Mouse (Mus musculus) CH12.LX (cell line): ENCODE results near the gene Pakap. TPM values are rescaled to one million over a fixed set of nuclear protein-coding genes. Genes with fewer than 3 reads are reported as not detected.

Source experiments
- DNase-seq: peaks from one replicate; pipeline ENCODE4 v3.0.0-alpha.2; 2013; ENCODE audit errors: extremely low read depth
- H3K27ac ChIP-seq: 2 replicates; pipeline ENCODE4 v1.5.1; 2012; ENCODE audit warnings: low read depth, mild to moderate bottlenecking, control low read depth, moderate library complexity; ENCODE audit not compliant: insufficient read depth
- H3K27me3 ChIP-seq: replicated peaks from 2 replicates; pipeline ENCODE3; 2012; ENCODE audit warnings: inconsistent platforms
- H3K36me3 ChIP-seq, 2 experiments: replicated peaks in 1 of 2; 2 replicates each; pipeline versions ENCODE3 to v1.6.1; 2012; ENCODE audit warnings: inconsistent platforms in 1 of 2, low read length in 1 of 2, mild to moderate bottlenecking in 1 of 2, mixed read lengths in 1 of 2, moderate library complexity in 1 of 2; ENCODE audit not compliant: control insufficient read depth in 1 of 2, insufficient read depth in 1 of 2
- H3K4me1 ChIP-seq, 2 experiments: 2 replicates each; pipeline ENCODE4 v1.6.1; 2012; ENCODE audit warnings: inconsistent platforms in 1 of 2, moderate library complexity in 1 of 2; ENCODE audit not compliant: insufficient read depth in 2 of 2, control insufficient read depth in 1 of 2
- H3K4me2 ChIP-seq: 2 replicates; pipeline ENCODE4 v1.6.1; 2012; ENCODE audit warnings: low read depth, mild to moderate bottlenecking, control low read depth; ENCODE audit not compliant: poor library complexity, insufficient read depth, severe bottlenecking
- H3K4me3 ChIP-seq, 3 experiments: fragments of 150-350 bp in 1 of 3; sonication (generic) in 1 of 3; replicated peaks in 1 of 3; 2 replicates each; pipeline versions ENCODE3 to v1.5.1; 2011 to 2012; ENCODE audit warnings: low read depth in 2 of 3, low read length in 2 of 3, mild to moderate bottlenecking in 2 of 3, moderate library complexity in 2 of 3, control low read depth in 1 of 3, improper control_type of control experiment in 1 of 3, inconsistent platforms in 1 of 3, mixed read lengths in 1 of 3; ENCODE audit not compliant: poor library complexity in 1 of 3
- H3K79me2 ChIP-seq: replicated peaks from 2 replicates; pipeline ENCODE4 v1.6.1; 2012; ENCODE audit warnings: mild to moderate bottlenecking, moderate library complexity; ENCODE audit not compliant: control insufficient read depth, poor library complexity, insufficient read depth, severe bottlenecking; ENCODE audit errors: extremely low read depth
- H3K9ac ChIP-seq: 2 replicates; pipeline ENCODE4 v1.6.1; 2012; ENCODE audit warnings: low read depth, mild to moderate bottlenecking, control low read depth, moderate library complexity; ENCODE audit not compliant: insufficient read depth
- H3K9me3 ChIP-seq: replicated peaks from 2 replicates; pipeline ENCODE3; 2012; ENCODE audit warnings: low read length, inconsistent platforms, mixed read lengths
- BHLHE40 ChIP-seq: IDR thresholded peaks from 2 replicates; pipeline ENCODE4 v1.6.1; 2011; ENCODE audit warnings: mild to moderate bottlenecking, low read depth, low read length, improper control_type of control experiment
- CHD1 ChIP-seq: IDR thresholded peaks from 2 replicates; pipeline ENCODE4 v1.6.1; 2012; ENCODE audit warnings: low read depth, low read length, improper control_type of control experiment, inconsistent platforms
- E2F4 ChIP-seq: IDR thresholded peaks from 2 replicates; pipeline ENCODE4 v1.6.1; 2011; ENCODE audit warnings: low read depth, low read length, improper control_type of control experiment; ENCODE audit not compliant: insufficient replicate concordance
- ELF1 ChIP-seq: IDR thresholded peaks from 2 replicates; pipeline ENCODE4 v1.6.1; 2014; ENCODE audit warnings: low read depth, mild to moderate bottlenecking, inconsistent platforms, low read length, improper control_type of control experiment
- EP300 ChIP-seq: IDR thresholded peaks from 2 replicates; pipeline ENCODE4 v1.6.1; 2011; ENCODE audit warnings: low read length, improper control_type of control experiment
- ETS1 ChIP-seq: conservative IDR thresholded peaks from 2 replicates; pipeline ENCODE4 v1.6.1; 2012; ENCODE audit warnings: low read depth, mild to moderate bottlenecking, inconsistent platforms, low read length, improper control_type of control experiment, moderate library complexity
- GABPA ChIP-seq: IDR thresholded peaks from 2 replicates; pipeline ENCODE4 v1.6.1; 2012; ENCODE audit warnings: low read depth, low read length, improper control_type of control experiment, inconsistent platforms; ENCODE audit not compliant: insufficient replicate concordance
- IRF4 ChIP-seq: IDR thresholded peaks from 2 replicates; pipeline ENCODE4 v1.6.1; 2014; ENCODE audit warnings: low read depth, mild to moderate bottlenecking, inconsistent platforms, low read length, improper control_type of control experiment
- MAZ ChIP-seq: IDR thresholded peaks from 2 replicates; pipeline ENCODE4 v1.6.1; 2012; ENCODE audit warnings: low read depth, mild to moderate bottlenecking, inconsistent platforms, low read length, improper control_type of control experiment, moderate library complexity
- MEF2A ChIP-seq: IDR thresholded peaks from 2 replicates; pipeline ENCODE4 v1.6.1; 2014; ENCODE audit warnings: low read depth, mild to moderate bottlenecking, inconsistent platforms, low read length, improper control_type of control experiment, borderline replicate concordance
- NRF1 ChIP-seq: IDR thresholded peaks from 2 replicates; pipeline ENCODE4 v1.6.1; 2014; ENCODE audit warnings: low read depth, mild to moderate bottlenecking, inconsistent platforms, low read length, improper control_type of control experiment, moderate library complexity
- PAX5 ChIP-seq: IDR thresholded peaks from 2 replicates; pipeline ENCODE4 v1.6.1; 2012; ENCODE audit warnings: low read length, inconsistent platforms, mixed read lengths
- POLR2A ChIP-seq: IDR thresholded peaks from 2 replicates; pipeline ENCODE4 v1.6.1; 2011; ENCODE audit warnings: low read depth, mild to moderate bottlenecking, improper control_type of control experiment, low read length
- RCOR1 ChIP-seq: conservative IDR thresholded peaks from 2 replicates; pipeline ENCODE4 v1.6.1; 2012; ENCODE audit warnings: low read depth, mild to moderate bottlenecking, inconsistent platforms, low read length, improper control_type of control experiment
- SMC3 ChIP-seq: IDR thresholded peaks from 2 replicates; pipeline ENCODE4 v1.6.1; 2011; ENCODE audit warnings: low read depth, low read length, improper control_type of control experiment
- UBTF ChIP-seq: IDR thresholded peaks from 2 replicates; pipeline ENCODE4 v1.6.1; 2012; ENCODE audit warnings: low read depth, mild to moderate bottlenecking, inconsistent platforms, low read length, improper control_type of control experiment, moderate library complexity
- USF1 ChIP-seq: IDR thresholded peaks from 2 replicates; pipeline ENCODE4 v1.6.1; 2014; ENCODE audit warnings: low read depth, mild to moderate bottlenecking, inconsistent platforms, low read length, improper control_type of control experiment
- USF2 ChIP-seq: conservative IDR thresholded peaks from 2 replicates; pipeline ENCODE4 v1.6.1; 2011; ENCODE audit warnings: low read depth, low read length, improper control_type of control experiment
- ZC3H11A ChIP-seq: IDR thresholded peaks from 2 replicates; pipeline ENCODE4 v1.6.1; 2012; ENCODE audit warnings: low read depth, mild to moderate bottlenecking, inconsistent platforms, low read length, improper control_type of control experiment
- ZMIZ1 ChIP-seq: IDR thresholded peaks from 2 replicates; pipeline ENCODE4 v1.6.1; 2012; ENCODE audit warnings: low read depth, mild to moderate bottlenecking, inconsistent platforms, low read length, improper control_type of control experiment
- dilution Hi-C: fragments of 300-500 bp; cut with MboI; formaldehyde crosslinking; loops from 2 replicates; pipeline ENCODE4 v1.14.3; 2020; ENCODE audit warnings: low sequenced_read_pairs; ENCODE audit not compliant: extremely low pct_unique_long_range_greater_than_20kb, extremely low pct_ligation_motif_present
- in situ Hi-C: fragments of 300-500 bp; cut with MboI; formaldehyde crosslinking; loops from 3 replicates; pipeline ENCODE4 v1.14.3; 2019; ENCODE audit warnings: low sequenced_read_pairs, low pct_ligation_motif_present, low pct_unique_long_range_greater_than_20kb, mixed read lengths
- polyA plus RNA-seq: library from polyadenylated mRNA; unstranded; fragments of >175 nt; gene quantifications from 2 replicates; pipeline ENCODE4 v1.2.1, GENCODE M21; 2012; ENCODE audit warnings: low read depth; ENCODE audit not compliant: insufficient read length
- total RNA-seq, 2 experiments: library from RNA; depleted of rRNA; stranded (reverse); fragments of 300-350 nt in 1 of 2; fragments of >200 nt in 1 of 2; gene quantifications; 2 replicates each; pipeline ENCODE4 v1.2.3; 2012 to 2014

Pakap gene
- total and polyA plus RNA-seq, 3 experiments = 0.08 to 0.14 TPM; not detected in 1

DNA sequence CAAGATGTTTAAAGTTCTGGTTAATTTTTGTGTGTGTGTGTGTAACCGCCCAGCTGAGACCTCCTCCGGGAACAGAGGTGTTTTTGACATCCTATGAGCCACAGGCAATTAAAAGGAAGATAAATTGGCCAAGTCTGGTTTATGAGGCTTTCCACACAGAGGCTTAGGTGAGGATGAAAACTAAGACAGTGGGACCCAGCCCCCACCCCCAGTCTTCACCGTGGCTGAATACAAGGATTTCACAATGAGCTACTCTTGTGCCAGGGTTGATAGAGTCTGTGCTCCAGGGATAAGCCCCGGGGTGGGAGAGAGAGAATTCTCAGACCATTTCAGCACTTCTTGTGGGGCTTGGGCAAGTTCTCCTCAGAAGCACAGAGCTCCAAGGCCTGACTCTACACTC is 183.1 kb downstream of the Pakap start:
- dilution Hi-C loops = no loop called here
- TF ChIP-seq PAX5 (no peak), CHD1 (no peak), BHLHE40 (no peak), GABPA (no peak), ZC3H11A (no peak), USF1 (no peak), E2F4 (no peak), IRF4 (no peak), SMC3 (no peak), ELF1 (no peak), MAZ (no peak), RCOR1 (no peak)
- DNase-seq = no peak
- H3K79me2 ChIP-seq = no peaks in the 10 kb centered on the region
- peaks cover 2 to 15% of the 10 kb centered on the region in 2 experiments; a peak in 2 of 4 replicates for H3K4me1 ChIP-seq
- in situ Hi-C loops = no loop called here
- no peaks in the 10 kb centered on the region for H3K27me3 ChIP-seq
- no peak overlapping the region for H3K27ac ChIP-seq
- peaks cover under 1% of the 10 kb centered on the region for H3K9me3 ChIP-seq
- no peak overlapping the region for H3K4me3 ChIP-seq
- no peak overlapping the region for H3K9ac ChIP-seq
- no peaks in the 10 kb centered on the region for H3K36me3 ChIP-seq
- H3K4me2 ChIP-seq = no peak overlapping the region

DNA sequence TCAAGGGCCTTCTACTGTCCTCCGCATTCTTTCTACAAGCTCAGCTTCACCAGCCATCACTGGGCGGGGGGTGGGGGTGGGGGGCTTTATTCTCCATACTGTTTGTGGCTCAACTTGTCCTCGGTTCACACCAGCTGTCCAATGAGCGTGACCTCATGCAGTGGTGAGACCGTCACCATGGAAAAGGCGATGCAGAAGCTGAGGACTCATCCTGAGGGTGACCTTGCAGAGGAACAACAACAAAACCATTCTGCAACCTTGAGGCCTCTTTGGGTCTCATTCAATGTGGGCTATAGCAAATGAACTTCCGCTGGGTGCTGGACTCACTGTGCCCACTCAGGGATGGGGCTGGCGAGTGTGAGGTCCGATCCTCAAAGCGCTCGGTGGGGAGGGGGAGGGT is 183.6 kb downstream of the Pakap start:
- DNase-seq = no peak
- no peak for TF ChIP-seq NRF1
- no peak for TF ChIP-seq ZMIZ1
- no peak for TF ChIP-seq POLR2A
- in situ Hi-C loops = no loop called here
- Histone ChIP-seq H3K27me3 (no peaks in the 10 kb centered on the region), H3K4me1 (peaks cover 2 to 15% of the 10 kb centered on the region in 2 experiments; a peak in 2 of 4 replicates), H3K4me3 (no peak overlapping the region), H3K4me2 (no peak overlapping the region), H3K27ac (no peak overlapping the region), H3K9ac (no peak overlapping the region), H3K9me3 (no peaks in the 10 kb centered on the region), H3K36me3 (no peaks in the 10 kb centered on the region), H3K79me2 (no peaks in the 10 kb centered on the region)
- dilution Hi-C loops = no loop called here

DNA sequence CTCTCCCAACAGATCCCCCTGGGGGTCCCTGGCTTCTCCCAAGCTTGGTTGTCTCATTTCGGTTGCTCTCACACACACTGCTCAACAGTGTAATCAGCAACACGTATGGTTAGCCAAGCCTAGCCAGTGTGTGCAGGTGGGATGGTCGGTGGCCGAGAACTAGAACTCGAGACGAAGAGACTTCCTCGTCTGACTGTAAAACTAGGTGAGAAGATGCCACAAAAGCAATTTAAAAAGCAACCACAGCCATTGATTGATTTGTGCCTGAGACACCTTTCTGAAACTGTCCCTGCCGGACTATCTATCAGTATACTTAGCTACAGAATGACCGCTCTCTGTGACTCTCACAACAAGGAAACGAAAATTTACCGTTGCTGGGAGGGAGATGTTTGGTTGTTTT is 187.1 kb downstream of the Pakap start:
- in situ Hi-C loops = no loop called here
- no peaks in the 10 kb centered on the region for H3K9me3 ChIP-seq
- no peak overlapping the region for H3K4me3 ChIP-seq
- TF ChIP-seq NRF1 = no peak
- 0 out of 2 replicates have a peak, but pooled peaks have one; percentile 24 for TF ChIP-seq BHLHE40
- no peak for TF ChIP-seq UBTF
- peak; percentile 12; the same call in 1 of the 2 replicates for TF ChIP-seq ETS1
- TF ChIP-seq USF2 = no peak
- 0 out of 2 replicates have a peak, but pooled peaks have one; percentile 34 for TF ChIP-seq MEF2A
- peak; percentile 28; the same call in 1 of the 2 replicates for TF ChIP-seq EP300
- no peak overlapping the region for H3K27ac ChIP-seq
- H3K4me1 ChIP-seq = peaks cover 4 to 15% of the 10 kb centered on the region in 2 experiments; a peak in 3 of 4 replicates
- dilution Hi-C loops = no loop called here
- no peaks in the 10 kb centered on the region for H3K27me3 ChIP-seq
- H3K36me3 ChIP-seq = no peaks in the 10 kb centered on the region
- DNase-seq = peak; percentile 28
- H3K79me2 ChIP-seq = no peaks in the 10 kb centered on the region
- H3K4me2 ChIP-seq = no peak overlapping the region
- H3K9ac ChIP-seq = no peak overlapping the region
